Mouse (Mus musculus): Measurements from ENCODE around the gene Isg20l2. TPM values are rescaled to one million over a fixed set of nuclear protein-coding genes. Genes with fewer than 3 reads are reported as not detected.

The Isg20l2 gene
- total RNA-seq, 2 experiments from 2014 or later, result 61.7 to 65.1 TPM

GRCm38 (mm10) chr3:87971489-87972202 lies 41.5 kb downstream of the Isg20l2 start:
- ATAC-seq (replicated peaks; ENCODE audit: low FRiP score, low TSS enrichment, poor library complexity, severe bottlenecking), result no peak

GRCm38 (mm10) chr3:87972203-87972664 lies 42.1 kb downstream of the Isg20l2 start:
- ATAC-seq (replicated peaks; ENCODE audit: low FRiP score, low TSS enrichment, poor library complexity, severe bottlenecking), result no peak

- ATAC-seq (replicated peaks; ENCODE audit: low FRiP score, low TSS enrichment, poor library complexity, severe bottlenecking), result no peak
Observed at GRCm38 (mm10) chr3:87972776-87973175, 42.7 kb downstream of the Isg20l2 start.

- no peak for ATAC-seq (replicated peaks; ENCODE audit: low FRiP score, low TSS enrichment, poor library complexity, severe bottlenecking)
Observed at GRCm38 (mm10) chr3:87973593-87974380, 43.7 kb downstream of the Isg20l2 start.

- no peak for ATAC-seq (replicated peaks; ENCODE audit: low FRiP score, low TSS enrichment, poor library complexity, severe bottlenecking)
Observed at GRCm38 (mm10) chr3:87974381-87974987, 44.4 kb downstream of the Isg20l2 start.

- ATAC-seq (replicated peaks; ENCODE audit: low FRiP score, low TSS enrichment, poor library complexity, severe bottlenecking), result no peak
Observed at GRCm38 (mm10) chr3:87979493-87979892, 49.4 kb downstream of the Isg20l2 start.

GRCm38 (mm10) chr3:87980085-87980484 lies 50.0 kb downstream of the Isg20l2 start:
- no peak for ATAC-seq (replicated peaks; ENCODE audit: low FRiP score, low TSS enrichment, poor library complexity, severe bottlenecking)

GRCm38 (mm10) chr3:87980728-87981127 lies 50.6 kb downstream of the Isg20l2 start:
- no peak for ATAC-seq (replicated peaks; ENCODE audit: low FRiP score, low TSS enrichment, poor library complexity, severe bottlenecking)

- ATAC-seq (replicated peaks; ENCODE audit: low FRiP score, low TSS enrichment, poor library complexity, severe bottlenecking), result no peak
Observed at GRCm38 (mm10) chr3:87981214-87981760, 51.2 kb downstream of the Isg20l2 start.

- ATAC-seq (replicated peaks; ENCODE audit: low FRiP score, low TSS enrichment, poor library complexity, severe bottlenecking), result no peak
Observed at GRCm38 (mm10) chr3:87981894-87982835, 52.1 kb downstream of the Isg20l2 start.

GRCm38 (mm10) chr3:87982836-87983601 lies 52.9 kb downstream of the Isg20l2 start:
- ATAC-seq (replicated peaks; ENCODE audit: low FRiP score, low TSS enrichment, poor library complexity, severe bottlenecking), result no peak

GRCm38 (mm10) chr3:87983627-87984026 lies 53.5 kb downstream of the Isg20l2 start:
- ATAC-seq (replicated peaks; ENCODE audit: low FRiP score, low TSS enrichment, poor library complexity, severe bottlenecking), result no peak

- no peak for ATAC-seq (replicated peaks; ENCODE audit: low FRiP score, low TSS enrichment, poor library complexity, severe bottlenecking)
Observed at GRCm38 (mm10) chr3:87984094-87984493, 54.0 kb downstream of the Isg20l2 start.

- no peak for ATAC-seq (replicated peaks; ENCODE audit: low FRiP score, low TSS enrichment, poor library complexity, severe bottlenecking)
Observed at GRCm38 (mm10) chr3:87985505-87986320, 55.6 kb downstream of the Isg20l2 start.

GRCm38 (mm10) chr3:87986868-87987267 lies 56.8 kb downstream of the Isg20l2 start:
- peak; percentile 77 for ATAC-seq (replicated peaks; ENCODE audit: low FRiP score, low TSS enrichment, poor library complexity, severe bottlenecking)

GRCm38 (mm10) chr3:87987633-87988032 lies 57.5 kb downstream of the Isg20l2 start:
- ATAC-seq (replicated peaks; ENCODE audit: low FRiP score, low TSS enrichment, poor library complexity, severe bottlenecking), result peak; percentile 48

- ATAC-seq (replicated peaks; ENCODE audit: low FRiP score, low TSS enrichment, poor library complexity, severe bottlenecking), result no peak
Observed at GRCm38 (mm10) chr3:87988068-87988467, 58.0 kb downstream of the Isg20l2 start.

All from megakaryocyte-erythroid progenitor cell, adult 5-6 weeks (primary cell).